Mouse (Mus musculus): Measurements from ENCODE around the gene Taf4.

Gene Taf4

GRCm38 (mm10) chr2:179982715-179983114 lies 6.3 kb upstream of the Taf4 start:
- DNase-seq (ENCODE audit: low spot score in 2 of 2) = no peak

- no peak for DNase-seq (ENCODE audit: low spot score in 2 of 2)
Observed at GRCm38 (mm10) chr2:179980616-179981015, 4.2 kb upstream of the Taf4 start.

- no peak for DNase-seq (ENCODE audit: low spot score in 2 of 2)
Observed at GRCm38 (mm10) chr2:179979836-179980235, 3.4 kb upstream of the Taf4 start.

- no peak for DNase-seq (ENCODE audit: low spot score in 2 of 2)
Observed at GRCm38 (mm10) chr2:179978250-179978649, 1.8 kb upstream of the Taf4 start.

DNA sequence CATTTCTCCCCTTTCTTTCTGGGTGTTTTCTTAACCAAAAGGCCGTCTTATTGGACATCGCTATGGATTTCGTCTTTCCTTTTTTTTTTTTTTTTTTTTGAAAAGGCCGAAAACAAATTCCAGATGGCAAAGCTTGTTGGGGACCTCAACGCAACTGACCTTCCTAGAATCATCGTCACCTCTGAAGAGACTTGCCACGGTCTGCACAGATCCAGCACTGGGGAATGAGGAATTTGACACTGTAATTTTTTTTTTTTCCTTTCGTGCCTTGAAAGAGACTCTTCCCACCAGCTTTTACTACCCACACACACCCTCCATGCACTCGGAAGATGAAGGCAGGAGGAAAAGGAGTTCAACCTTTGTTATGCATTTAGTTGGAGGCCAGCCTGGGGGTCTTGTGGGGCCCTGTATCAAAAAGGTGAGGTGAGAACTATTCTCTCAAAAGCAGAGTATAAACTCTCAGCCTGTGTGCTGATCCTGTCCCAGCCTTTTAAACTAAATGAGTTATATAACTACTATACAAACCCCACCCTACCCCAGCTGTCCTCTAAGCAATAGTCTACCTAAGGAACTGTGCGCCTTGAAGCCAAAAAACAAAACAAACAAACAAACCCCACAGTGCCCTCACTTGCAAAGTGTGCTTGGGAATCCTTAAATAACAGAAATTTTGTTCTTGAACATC lies 1.0 kb upstream of the Taf4 start:
- DNase-seq (ENCODE audit: low spot score in 2 of 2) = no peak

GRCm38 (mm10) chr2:179976295-179976627 lies 185 bp downstream of the Taf4 start:
- DNase-seq (ENCODE audit: low spot score in 2 of 2) = no peak

DNA sequence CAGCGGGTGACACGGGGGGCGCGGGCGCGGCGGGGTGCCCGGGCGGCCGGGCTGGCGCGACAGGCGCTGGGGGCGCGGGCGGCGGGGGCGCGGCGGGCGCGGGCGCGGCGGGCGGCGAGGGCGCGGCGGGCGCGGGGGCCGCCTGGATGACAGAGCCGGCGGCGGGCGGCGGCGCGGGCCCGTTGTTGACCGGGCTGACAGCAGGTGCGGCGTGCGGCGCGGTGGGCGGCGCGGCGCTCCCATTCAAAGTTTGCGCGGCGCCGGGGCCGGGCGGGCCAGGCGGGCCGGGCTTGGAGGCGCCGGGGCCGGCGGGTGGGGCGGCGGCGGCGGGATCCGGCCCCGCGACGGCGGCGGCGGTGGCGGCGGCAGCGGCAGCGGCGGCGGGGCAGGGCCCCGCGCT lies 595 bp downstream of the Taf4 start:
- no peak for DNase-seq (ENCODE audit: low spot score in 2 of 2)

- DNase-seq (ENCODE audit: low spot score in 2 of 2) = no peak
Observed at GRCm38 (mm10) chr2:179974651-179975471, 1.6 kb downstream of the Taf4 start.

- no peak for DNase-seq (ENCODE audit: low spot score in 2 of 2)
Observed at GRCm38 (mm10) chr2:179973871-179974628, 2.4 kb downstream of the Taf4 start.

GRCm38 (mm10) chr2:179972406-179972805 lies 4.0 kb downstream of the Taf4 start:
- DNase-seq (ENCODE audit: low spot score in 2 of 2) = no peak

- DNase-seq (ENCODE audit: low spot score in 2 of 2) = no peak
Observed at GRCm38 (mm10) chr2:179971891-179972290, 4.6 kb downstream of the Taf4 start.

DNA sequence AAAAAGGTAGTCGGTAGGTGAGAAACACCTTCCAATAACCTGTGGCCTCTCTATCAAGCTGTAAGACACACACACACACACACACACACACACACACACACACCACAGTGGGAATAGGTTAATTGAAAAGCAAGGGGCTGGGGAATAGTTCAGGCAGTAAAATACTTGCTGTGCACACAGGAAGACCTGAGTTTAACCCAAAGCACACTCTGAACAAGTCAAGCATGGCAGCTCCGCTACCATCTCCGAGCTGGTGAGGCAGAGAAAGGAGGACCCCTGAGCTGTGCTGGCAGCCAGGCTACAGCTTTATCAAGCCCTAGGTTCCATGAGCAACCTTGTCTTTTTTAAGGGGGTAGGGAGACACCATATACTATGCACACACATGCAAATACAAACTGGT lies 7.3 kb downstream of the Taf4 start:
- DNase-seq (ENCODE audit: low spot score in 2 of 2) = no peak

GRCm38 (mm10) chr2:179967633-179968032 lies 8.8 kb downstream of the Taf4 start:
- DNase-seq (ENCODE audit: low spot score in 2 of 2) = no peak

- DNase-seq (ENCODE audit: low spot score in 2 of 2) = no peak
Observed at GRCm38 (mm10) chr2:179961420-179961819, 15.0 kb downstream of the Taf4 start.

GRCm38 (mm10) chr2:179960327-179960726 lies 16.1 kb downstream of the Taf4 start:
- no peak for DNase-seq (ENCODE audit: low spot score in 2 of 2)

DNA sequence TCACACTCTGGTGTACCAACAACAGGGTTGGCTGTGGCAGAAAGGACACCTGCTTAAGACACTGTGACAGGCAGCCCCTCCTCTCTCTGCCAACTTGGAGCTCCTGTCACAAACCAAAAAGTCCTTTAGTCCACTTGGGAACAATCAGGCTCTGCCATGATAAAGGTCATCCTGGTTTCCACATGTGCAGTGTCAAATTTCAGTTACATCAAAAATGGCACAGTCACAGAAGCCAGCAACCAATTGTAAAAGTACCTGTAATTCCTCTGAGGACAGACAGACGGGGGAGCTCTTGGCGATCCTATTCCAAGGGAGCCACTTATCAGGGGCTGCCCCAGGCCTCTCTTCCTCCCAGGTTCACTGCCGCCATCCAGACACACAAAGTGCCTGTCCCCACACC lies 17.1 kb downstream of the Taf4 start:
- DNase-seq (ENCODE audit: low spot score in 2 of 2) = no peak

- no peak for DNase-seq (ENCODE audit: low spot score in 2 of 2)
Observed at GRCm38 (mm10) chr2:179951542-179952524, 24.6 kb downstream of the Taf4 start.

- no peak for DNase-seq (ENCODE audit: low spot score in 2 of 2)
Observed at GRCm38 (mm10) chr2:179948820-179949219, 27.6 kb downstream of the Taf4 start.

GRCm38 (mm10) chr2:179947607-179948006 lies 28.8 kb downstream of the Taf4 start:
- no peak for DNase-seq (ENCODE audit: low spot score in 2 of 2)

DNA sequence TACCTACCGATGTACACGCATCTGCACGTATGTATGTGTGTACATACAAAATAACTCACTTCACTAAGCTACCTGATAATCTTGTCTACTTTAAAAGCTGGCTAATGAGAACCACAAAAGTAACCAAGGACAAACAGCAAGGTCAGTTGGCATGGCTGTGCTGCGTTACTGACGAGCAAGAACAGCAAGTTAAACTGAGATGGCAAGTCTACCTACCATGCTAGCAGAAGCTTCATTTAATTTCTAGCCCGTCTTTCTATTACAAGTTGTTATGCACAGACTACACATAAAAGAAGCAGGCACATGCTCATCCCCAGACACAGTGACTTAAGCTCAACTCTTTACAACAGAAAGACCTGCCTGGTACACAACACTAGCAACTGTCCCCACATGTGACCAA lies 29.9 kb downstream of the Taf4 start:
- DNase-seq (ENCODE audit: low spot score in 2 of 2) = no peak

DNA sequence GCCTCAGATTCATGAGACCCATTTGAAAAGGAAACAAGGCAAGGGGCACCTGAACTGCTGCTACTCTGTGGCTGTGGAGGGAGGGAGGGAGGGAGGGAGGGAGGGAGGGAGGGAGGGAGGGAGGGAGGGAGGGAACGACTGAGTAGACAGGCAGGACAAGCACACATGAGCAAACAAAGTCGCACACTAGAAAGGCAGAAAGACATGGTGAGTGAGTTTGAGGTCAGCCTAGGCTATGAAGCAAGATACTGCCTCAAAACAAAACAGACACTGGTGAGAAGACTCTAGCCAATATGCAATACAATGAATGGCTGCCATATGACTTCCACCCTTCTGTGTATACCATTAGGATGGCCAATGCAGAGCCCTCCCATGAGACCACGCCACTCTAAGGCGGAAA lies 31.4 kb downstream of the Taf4 start:
- no peak for DNase-seq (ENCODE audit: low spot score in 2 of 2)

- no peak for DNase-seq (ENCODE audit: low spot score in 2 of 2)
Observed at GRCm38 (mm10) chr2:179941696-179942095, 34.8 kb downstream of the Taf4 start.

Measured in frontal cortex, postnatal 14 days (tissue).